In genomic region chr11:43895323-43895722, GRCm38 (mm10) we compare ENCODE assay signal across 20 mouse cellular contexts. TPM values are rescaled to one million over a fixed set of nuclear protein-coding genes. Genes with fewer than 3 reads are reported as not detected.
"Had no signal": no experiment of that assay in that cellular context is flagged by ENCODE, and none has a peak within 500 bp of the region (broad histone marks: within the 10 kb centered on the region; RNA-seq: fewer than 3 reads in every experiment).

No protein-coding gene starts in this region.

- H3K4me3 ChIP-seq: lung, embryonic 15.5 days; megakaryocyte, embryonic 14.5 days; midbrain, embryonic 13.5 days; midbrain, embryonic 15.5 days; neural tube, embryonic 12.5 days; stomach, embryonic 15.5 days had no signal

- H3K4me1 ChIP-seq: lung, embryonic 15.5 days; megakaryocyte, embryonic 14.5 days; midbrain, embryonic 13.5 days; midbrain, embryonic 15.5 days; neural tube, embryonic 12.5 days; stomach, embryonic 15.5 days had no signal

- H3K9me3 ChIP-seq: lung, embryonic 15.5 days; megakaryocyte, embryonic 14.5 days; midbrain, embryonic 13.5 days; midbrain, embryonic 15.5 days; neural tube, embryonic 12.5 days; stomach, embryonic 15.5 days had no signal

- DNase-seq: lung, adult 2 months; lung, postnatal 14 days; lung, postnatal 36 days; right cerebral cortex, postnatal 14 days; thymus, adult 18-20 months; thymus, postnatal 14 days; thymus, postnatal 36 days had no signal

- H3K27ac ChIP-seq: lung, embryonic 15.5 days; macrophage; midbrain, embryonic 13.5 days; midbrain, embryonic 15.5 days; neural tube, embryonic 12.5 days; stomach, embryonic 15.5 days; stomach, postnatal 0 days had no signal

- ATAC-seq: lung, postnatal 0 days; midbrain, embryonic 13.5 days; midbrain, embryonic 15.5 days had no signal

- H3K27me3 ChIP-seq: lung, embryonic 15.5 days; megakaryocyte, embryonic 14.5 days; midbrain, embryonic 13.5 days; midbrain, embryonic 15.5 days; neural tube, embryonic 12.5 days; stomach, embryonic 15.5 days had no signal

- H3K9ac ChIP-seq: lung, embryonic 15.5 days; midbrain, embryonic 13.5 days; midbrain, embryonic 15.5 days; neural tube, embryonic 12.5 days; stomach, embryonic 15.5 days had no signal

- H3K36me3 ChIP-seq: lung, embryonic 15.5 days; midbrain, embryonic 13.5 days; midbrain, embryonic 15.5 days; neural tube, embryonic 12.5 days; stomach, embryonic 15.5 days had no signal

- H3K4me2 ChIP-seq: lung, embryonic 15.5 days; midbrain, embryonic 11.5 days; midbrain, embryonic 13.5 days; midbrain, embryonic 15.5 days; neural tube, embryonic 12.5 days; stomach, embryonic 15.5 days had no signal

RNA-seq across cellular contexts. Expression of gene Adra1b, which starts 5.7 kb away (rescaled TPM):
- total RNA-seq: megakaryocyte progenitor cell, adult 5-6 weeks; monocyte, adult 5-6 weeks; neutrophil, adult 5-6 weeks had no signal
